Mouse (Mus musculus) lung, embryonic 14.5 days (tissue): ENCODE measurements at regions not wholly inside any gene's neighbourhood (a gene's known extent, or its start where the extent isn't known, plus 50 kb on each side); places are given as distances from the start of the nearest gene placed in this dataset.
"Not testable (repeated sequence)": the region's sequence is repeated elsewhere in the genome, so short reads cannot be mapped to it uniquely, and the experiment has no call there.

Experiments used
- ATAC-seq: fragments of 200-750 bp; cut with Nextera tagmentation; 2 replicates; pipeline ENCODE4 v1.8.0; 2017; ENCODE audit warnings: mild to moderate bottlenecking, moderate TSS enrichment, moderate library complexity; ENCODE audit not compliant: insufficient read depth
- DNase-seq: peaks from one replicate; pipeline ENCODE4 v3.0.0-alpha.2; 2015
- H3K27ac ChIP-seq: fragments of 300-500 bp; sonication (generic); 2 replicates; pipeline ENCODE4 v1.5.1; 2014; ENCODE audit warnings: low read depth, mild to moderate bottlenecking, moderate library complexity
- H3K27me3 ChIP-seq: fragments of 300-500 bp; sonication (generic); 2 replicates; pipeline ENCODE4 v1.6.1; 2014; ENCODE audit warnings: low read length, control low read depth; ENCODE audit not compliant: insufficient read depth
- H3K36me3 ChIP-seq: fragments of 300-500 bp; sonication (generic); 2 replicates; pipeline ENCODE4 v1.6.1; 2014; ENCODE audit warnings: control low read depth; ENCODE audit not compliant: insufficient read depth
- H3K4me1 ChIP-seq: fragments of 300-500 bp; sonication (generic); 2 replicates; pipeline ENCODE4 v1.6.1; 2014; ENCODE audit warnings: antibody characterized with exemption, control low read depth; ENCODE audit not compliant: insufficient read depth
- H3K4me2 ChIP-seq: fragments of 300-500 bp; sonication (generic); 2 replicates; pipeline ENCODE4 v1.6.1; 2014; ENCODE audit warnings: mild to moderate bottlenecking
- H3K4me3 ChIP-seq: fragments of 300-500 bp; sonication (generic); 2 replicates; pipeline ENCODE4 v1.5.1; 2014; ENCODE audit warnings: low read depth, low read length
- H3K9ac ChIP-seq: fragments of 300-500 bp; sonication (generic); 2 replicates; pipeline ENCODE4 v1.6.1; 2014
- H3K9me3 ChIP-seq: fragments of 300-500 bp; sonication (generic); 2 replicates; pipeline ENCODE4 v1.6.1; 2016; ENCODE audit warnings: low read depth, low read length, control low read depth
- CTCF ChIP-seq: IDR thresholded peaks from 2 replicates; pipeline ENCODE4 v1.5.1; 2016; ENCODE audit warnings: antibody characterized with exemption, low read depth
- WGBS: fragments of 180-500 bp; shearing (Covaris S2); extraction: QIAGEN DNeasy Blood & Tissue Kit; methylation state at CpG from one replicate; pipeline ENCODE4 v1.1.7; 2014; 5-methylcytosine and 5-hydroxymethylcytosine counted together

GRCm38 (mm10) chr10:66641966-66642365 is 454.0 kb upstream of the Jmjd1c start:
- Histone ChIP-seq H3K27ac (no peak overlapping the region), H3K9ac (no peak overlapping the region), H3K4me3 (no peak overlapping the region), H3K9me3 (no peaks in the 10 kb centered on the region), H3K27me3 (no peaks in the 10 kb centered on the region), H3K4me2 (no peak overlapping the region), H3K36me3 (no peaks in the 10 kb centered on the region), H3K4me1 (no peaks in the 10 kb centered on the region)
- DNase-seq (no peak), ATAC-seq (no peak)
- 85% methylated on average over 6 of the region's 6 CpGs for WGBS
- no peak for TF ChIP-seq CTCF

DNA sequence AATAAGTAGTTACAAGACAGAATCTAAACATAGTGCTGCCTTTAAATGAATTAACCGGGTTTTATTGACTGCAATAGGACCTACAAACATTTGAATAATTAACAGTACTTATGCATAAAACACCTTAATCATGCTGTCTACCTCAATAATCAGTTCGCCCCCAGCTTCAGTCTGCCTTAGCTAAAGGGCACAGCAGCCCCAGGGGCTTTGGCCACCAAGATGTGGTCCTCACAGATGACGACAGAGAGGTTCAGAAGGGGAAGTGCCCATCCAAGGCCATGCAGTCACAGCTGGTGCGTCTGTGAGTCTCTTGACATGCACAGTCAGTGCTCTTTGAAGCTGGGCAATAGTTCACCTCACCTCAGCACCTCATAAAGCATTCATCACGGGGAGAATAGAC is 452.8 kb upstream of the Jmjd1c start:
- ATAC-seq (no peak), DNase-seq (no peak)
- no peak overlapping the region for H3K4me2 ChIP-seq
- no peaks in the 10 kb centered on the region for H3K36me3 ChIP-seq
- H3K9me3 ChIP-seq: no peaks in the 10 kb centered on the region
- TF ChIP-seq CTCF: no peak
- no peak overlapping the region for H3K27ac ChIP-seq
- H3K4me3 ChIP-seq: no peak overlapping the region
- H3K4me1 ChIP-seq: no peaks in the 10 kb centered on the region
- H3K27me3 ChIP-seq: no peaks in the 10 kb centered on the region
- 73% methylated on average over 5 of the region's 5 CpGs for WGBS
- H3K9ac ChIP-seq: no peak overlapping the region

- H3K36me3 ChIP-seq: no peaks in the 10 kb centered on the region
- no peak for TF ChIP-seq CTCF
- H3K27me3 ChIP-seq: no peaks in the 10 kb centered on the region
- no peak overlapping the region for H3K4me3 ChIP-seq
- H3K4me2 ChIP-seq: no peak overlapping the region
- DNase-seq: peak; percentile 53
- WGBS: 55% methylated on average over 5 of the region's 5 CpGs
- H3K9me3 ChIP-seq: no peaks in the 10 kb centered on the region
- no peak overlapping the region for H3K27ac ChIP-seq
- 0 out of 2 replicates have a peak, but pooled peaks have one; percentile 24 for ATAC-seq
- no peak overlapping the region for H3K9ac ChIP-seq
- no peaks in the 10 kb centered on the region for H3K4me1 ChIP-seq
These were observed 438.4 kb upstream of the Jmjd1c start for GRCm38 (mm10) chr10:66657520-66657919.

DNA sequence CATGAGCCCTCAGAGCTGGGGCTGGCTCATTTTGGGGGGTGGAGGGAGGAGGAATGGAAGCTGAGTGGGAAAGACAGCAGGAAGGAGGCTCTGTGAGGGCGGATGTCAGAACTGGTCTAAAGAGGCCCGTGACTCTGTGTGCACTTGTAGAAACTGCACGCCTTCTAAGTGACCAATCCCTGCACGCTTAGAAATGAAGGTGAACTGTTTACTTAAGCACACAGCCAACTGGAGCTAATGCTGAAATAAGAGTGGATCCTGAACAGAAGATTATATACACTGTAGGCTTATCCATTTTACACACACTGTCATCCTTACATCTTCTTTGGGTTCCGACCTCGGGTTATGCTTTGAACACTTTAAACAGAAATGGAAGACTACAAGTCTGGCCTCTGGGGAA is 412.8 kb upstream of the Jmjd1c start:
- ATAC-seq: 0 out of 2 replicates have a peak, but pooled peaks have one; percentile 38
- no peak overlapping the region for H3K27ac ChIP-seq
- no peaks in the 10 kb centered on the region for H3K4me1 ChIP-seq
- peaks cover 5% of the 10 kb centered on the region; the same call in 1 of the 2 replicates for H3K9me3 ChIP-seq
- no peak for DNase-seq
- no peak overlapping the region for H3K9ac ChIP-seq
- no peaks in the 10 kb centered on the region for H3K27me3 ChIP-seq
- no peak for TF ChIP-seq CTCF
- WGBS: 60% methylated on average over 6 of the region's 6 CpGs
- no peak overlapping the region for H3K4me2 ChIP-seq
- no peaks in the 10 kb centered on the region for H3K36me3 ChIP-seq
- H3K4me3 ChIP-seq: no peak overlapping the region

GRCm38 (mm10) chr10:66689196-66689595 is 406.7 kb upstream of the Jmjd1c start:
- ATAC-seq, H3K4me2 ChIP-seq, H3K36me3 ChIP-seq, H3K27ac ChIP-seq, H3K27me3 ChIP-seq, H3K4me3 ChIP-seq, H3K4me1 ChIP-seq, H3K9ac ChIP-seq: not testable (repeated sequence)
- DNase-seq: peak; percentile 4
- peaks cover 11% of the 10 kb centered on the region; the same call in 1 of the 2 replicates for H3K9me3 ChIP-seq
- 60% methylated on average over 2 of the region's 2 CpGs for WGBS

- 84% methylated on average over 11 of the region's 11 CpGs for WGBS
- H3K27me3 ChIP-seq: no peaks in the 10 kb centered on the region
- DNase-seq: no peak
These were observed 401.2 kb upstream of the Jmjd1c start for GRCm38 (mm10) chr10:66694549-66695285.

GRCm38 (mm10) chr10:66714926-66715325 is 381.0 kb upstream of the Jmjd1c start:
- not testable (repeated sequence) for H3K4me3 ChIP-seq, H3K9ac ChIP-seq, H3K4me2 ChIP-seq, ATAC-seq, H3K9me3 ChIP-seq, H3K27me3 ChIP-seq, DNase-seq, H3K36me3 ChIP-seq, H3K4me1 ChIP-seq, H3K27ac ChIP-seq
- WGBS: 85% methylated on average over 9 of the region's 9 CpGs

More at GRCm38 (mm10) chr10:66694549-66695285, 401.2 kb upstream of the Jmjd1c start:
- Histone ChIP-seq H3K4me1 (no peaks in the 10 kb centered on the region), H3K9ac (no peak overlapping the region), H3K9me3 (peaks cover 1% of the 10 kb centered on the region; the same call in 1 of the 2 replicates), H3K4me3 (no peak overlapping the region), H3K4me2 (no peak overlapping the region), H3K36me3 (no peaks in the 10 kb centered on the region), H3K27ac (no peak overlapping the region)
- TF ChIP-seq CTCF: no peak
- ATAC-seq: no peak
